Comparison of ENCODE assay signal across 19 mouse cellular contexts in genomic region chr1:111699030-111699732, GRCm38 (mm10).
A peak's percentile ranks its signal among the peaks of the same experiment; 100 is the strongest.
DNase-seq lines count a peak whose midpoint lies in the region; ATAC-seq lines count a peak whose summit lies in the region.
"Had no signal": no experiment of that assay in that cellular context is flagged by ENCODE, and none has a peak within 500 bp of the region (broad histone marks: within the 10 kb centered on the region; RNA-seq: fewer than 3 reads in every experiment).

No protein-coding gene starts in this region.

- no peak overlapping the region for H3K9ac ChIP-seq in hindbrain, embryonic 16.5 days (ENCODE audit: low read depth, low read length)
- no peak overlapping the region for H3K9ac ChIP-seq in hindbrain, embryonic 12.5 days
- H3K9ac ChIP-seq: heart, embryonic 12.5 days; liver, embryonic 13.5 days; neural tube, embryonic 12.5 days had no signal

- H3K4me1 ChIP-seq in hindbrain, embryonic 16.5 days (ENCODE audit: control insufficient read depth, insufficient read depth, low read depth, low read length) = no peaks in the 10 kb centered on the region
- no peaks in the 10 kb centered on the region for H3K4me1 ChIP-seq in hindbrain, embryonic 12.5 days
- H3K4me1 ChIP-seq in limb, embryonic 10.5 days = peaks cover 7% of the 10 kb centered on the region
- H3K4me1 ChIP-seq: heart, embryonic 12.5 days; liver, embryonic 13.5 days; neural tube, embryonic 12.5 days had no signal

- peak; percentile 54; the same call in 1 of the 2 replicates for ATAC-seq in hindbrain, embryonic 16.5 days
- ATAC-seq in hindbrain, embryonic 12.5 days (ENCODE audit: low FRiP score) = no peak; the same call in 1 of the 2 replicates
- no peak for ATAC-seq in megakaryocyte, adult 5-6 weeks (ENCODE audit: poor library complexity, severe bottlenecking)
- no peak for ATAC-seq in CD4-positive, CD25-positive, alpha-beta regulatory T cell, adult 4 months
- ATAC-seq: intestine, postnatal 0 days had no signal

- H3K9me3 ChIP-seq in hindbrain, embryonic 16.5 days (ENCODE audit: control insufficient read depth, low read length) = peaks cover 3% of the 10 kb centered on the region; the same call in 1 of the 2 replicates
- no peaks in the 10 kb centered on the region for H3K9me3 ChIP-seq in hindbrain, embryonic 12.5 days (replicated peaks)
- no peaks in the 10 kb centered on the region for H3K9me3 ChIP-seq in limb, embryonic 10.5 days (replicated peaks)
- H3K9me3 ChIP-seq: heart, embryonic 12.5 days; liver, embryonic 13.5 days; neural tube, embryonic 12.5 days had no signal

- no peak overlapping the region for H3K27ac ChIP-seq in hindbrain, embryonic 16.5 days (ENCODE audit: low read depth, low read length)
- no peak overlapping the region for H3K27ac ChIP-seq in hindbrain, embryonic 12.5 days
- peak overlapping the region; percentile 19; the same call in 1 of the 2 replicates for H3K27ac ChIP-seq in limb, embryonic 10.5 days
- H3K27ac ChIP-seq: liver, embryonic 13.5 days; neural tube, embryonic 12.5 days had no signal

- no peak overlapping the region for H3K4me3 ChIP-seq in hindbrain, embryonic 16.5 days (ENCODE audit: low read length)
- H3K4me3 ChIP-seq in hindbrain, embryonic 12.5 days = no peak overlapping the region
- H3K4me3 ChIP-seq in limb, embryonic 10.5 days = no peak overlapping the region
- H3K4me3 ChIP-seq: heart, embryonic 12.5 days; liver, embryonic 13.5 days; neural tube, embryonic 12.5 days had no signal

- no peaks in the 10 kb centered on the region for H3K27me3 ChIP-seq in hindbrain, embryonic 16.5 days (replicated peaks; ENCODE audit: control insufficient read depth, insufficient read depth, low read length)
- H3K27me3 ChIP-seq in hindbrain, embryonic 12.5 days = no peaks in the 10 kb centered on the region
- no peaks in the 10 kb centered on the region for H3K27me3 ChIP-seq in limb, embryonic 10.5 days (ENCODE audit: low read depth, poor library complexity, severe bottlenecking)
- H3K27me3 ChIP-seq: heart, embryonic 12.5 days; liver, embryonic 13.5 days; neural tube, embryonic 12.5 days had no signal

- peak; percentile 36 for DNase-seq in brain, adult 2 months (ENCODE audit: low read depth, low spot score)
- DNase-seq in embryo, embryonic 11.5 days (ENCODE audit: low read depth, low spot score) = peak; percentile 7
- DNase-seq in limb, embryonic 10.5 days (ENCODE audit: low spot score) = no peak
- no peak for DNase-seq in heart, adult 8-10 months (ENCODE audit: low spot score)
- DNase-seq: adrenal gland, adult 8-10 months; cerebellum, adult 9-11 months; gastrocnemius, postnatal 36 days; heart, postnatal 36 days; kidney, postnatal 10 days; liver, embryonic 13.5 days; thymus, postnatal 14 days had no signal

- H3K4me2 ChIP-seq in hindbrain, embryonic 16.5 days (ENCODE audit: low read length) = no peak overlapping the region
- H3K4me2 ChIP-seq in hindbrain, embryonic 12.5 days (replicated peaks) = no peak overlapping the region
- H3K4me2 ChIP-seq: heart, embryonic 12.5 days; liver, embryonic 13.5 days; neural tube, embryonic 12.5 days had no signal

- H3K36me3 ChIP-seq in hindbrain, embryonic 16.5 days (ENCODE audit: control insufficient read depth, insufficient read depth, low read length) = no peaks in the 10 kb centered on the region
- no peaks in the 10 kb centered on the region for H3K36me3 ChIP-seq in hindbrain, embryonic 12.5 days
- no peaks in the 10 kb centered on the region for H3K36me3 ChIP-seq in limb, embryonic 10.5 days
- H3K36me3 ChIP-seq: G1E; heart, embryonic 12.5 days; liver, embryonic 13.5 days; neural tube, embryonic 12.5 days had no signal

Comparison
In these comparisons a context has a peak if more than half of its experiments do, and no peak if none do; other contexts are left out.
1. DNase-seq: peak in brain, adult 2 months (single experiment) and embryo, embryonic 11.5 days (single experiment); none in limb, embryonic 10.5 days (single experiment) and heart, adult 8-10 months (single experiment).